Mouse (Mus musculus) stomach, postnatal 0 days (tissue): ENCODE measurements around the gene Car5b. TPM values are rescaled to one million over a fixed set of nuclear protein-coding genes. Genes with fewer than 3 reads are reported as not detected.

Experiments used
- ATAC-seq: fragments of 200-750 bp; cut with Nextera tagmentation; 2 replicates; pipeline ENCODE4 v1.8.0; 2017; ENCODE audit not compliant: low FRiP score, low TSS enrichment
- DNase-seq: peaks from one replicate; pipeline ENCODE4 v3.0.0-alpha.2; 2016; ENCODE audit warnings: low spot score
- H3K27ac ChIP-seq: fragments of 300-500 bp; sonication (generic); replicated peaks from 2 replicates; pipeline ENCODE4 v1.5.1; 2014; ENCODE audit warnings: mild to moderate bottlenecking, control low read depth
- H3K27me3 ChIP-seq: fragments of 300-500 bp; sonication (generic); 2 replicates; pipeline ENCODE4 v1.6.1; 2014; ENCODE audit warnings: low read length; ENCODE audit not compliant: control insufficient read depth, insufficient read depth
- H3K36me3 ChIP-seq: fragments of 300-500 bp; sonication (generic); 2 replicates; pipeline ENCODE4 v1.6.1; 2014; ENCODE audit warnings: low read length, mixed read lengths; ENCODE audit not compliant: control insufficient read depth, insufficient read depth
- H3K4me1 ChIP-seq: fragments of 300-500 bp; sonication (generic); replicated peaks from 2 replicates; pipeline ENCODE4 v1.6.1; 2014; ENCODE audit warnings: antibody characterized with exemption; ENCODE audit not compliant: control insufficient read depth, insufficient read depth
- H3K4me2 ChIP-seq: fragments of 300-500 bp; sonication (generic); replicated peaks from 2 replicates; pipeline ENCODE4 v1.6.1; 2014; ENCODE audit warnings: low read depth, mild to moderate bottlenecking, control low read depth, moderate library complexity
- H3K4me3 ChIP-seq: fragments of 300-500 bp; sonication (generic); 2 replicates; pipeline ENCODE4 v1.5.1; 2014; ENCODE audit warnings: low read depth, low read length, control low read depth
- H3K9ac ChIP-seq: fragments of 300-500 bp; sonication (generic); 2 replicates; pipeline ENCODE4 v1.6.1; 2014; ENCODE audit warnings: mild to moderate bottlenecking, low read length, control low read depth, mixed read lengths
- H3K9me3 ChIP-seq: fragments of 300-500 bp; sonication (generic); 2 replicates; pipeline ENCODE4 v1.6.1; 2016; ENCODE audit warnings: low read length; ENCODE audit not compliant: control insufficient read depth
- CTCF ChIP-seq: IDR thresholded peaks from 2 replicates; pipeline ENCODE4 v1.5.1; 2016; ENCODE audit warnings: antibody characterized with exemption, low read depth, mild to moderate bottlenecking, moderate library complexity
- EP300 ChIP-seq: optimal IDR thresholded peaks from 2 replicates; pipeline ENCODE3; 2016; ENCODE audit warnings: antibody characterized with exemption
- polyA plus RNA-seq: library from polyadenylated mRNA; unstranded; fragments of >200 nt; fragmentation: Nextera tagmentation; extraction: Ambion mirVana; gene quantifications from 2 replicates; pipeline ENCODE4 v1.2.1, GENCODE M21; 2015

Car5b gene
- polyA plus RNA-seq, 1 experiment from 2014 or later, result 3.8 TPM

DNA sequence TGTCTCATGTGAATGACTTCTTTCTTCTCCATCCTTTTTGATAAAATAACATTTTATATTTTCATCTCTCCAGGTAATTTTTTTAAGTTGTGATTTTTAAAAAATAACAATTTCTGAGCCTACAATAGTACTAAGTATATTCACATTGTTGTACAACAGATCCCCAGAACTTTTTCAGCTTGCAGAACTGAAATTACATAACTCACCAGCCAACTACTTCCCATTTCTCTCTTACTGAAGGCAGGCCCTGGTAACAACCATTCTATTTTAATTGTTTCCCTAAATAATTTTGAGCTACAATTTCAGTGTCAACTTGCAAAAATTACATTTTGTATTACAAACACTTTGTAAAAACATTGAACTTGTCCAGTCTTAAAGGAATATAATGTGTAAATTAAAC, 98.2 kb downstream of the Car5b start:
- no peak overlapping the region for H3K4me3 ChIP-seq
- ATAC-seq (no peak), DNase-seq (no peak)
- H3K27ac ChIP-seq, result no peak overlapping the region
- H3K27me3 ChIP-seq, result no peaks in the 10 kb centered on the region
- H3K4me1 ChIP-seq, result no peaks in the 10 kb centered on the region
- no peak overlapping the region for H3K4me2 ChIP-seq
- TF ChIP-seq CTCF (no peak), EP300 (no peak)
- no peak overlapping the region for H3K9ac ChIP-seq
- H3K9me3 ChIP-seq, result no peaks in the 10 kb centered on the region
- no peaks in the 10 kb centered on the region for H3K36me3 ChIP-seq

Other genes with a start within 250 kb of the Car5b start
- gene Ap1s2, start 119.0 kb downstream of the Car5b start, polyA plus RNA-seq, result 9.4 and 9.7 TPM in 2 replicates
- 34.8 and 40.3 TPM in 2 replicates for gene Zrsr2, start 69.3 kb downstream of the Car5b start, polyA plus RNA-seq
- gene Siah1b, start 48.5 kb upstream of the Car5b start, polyA plus RNA-seq, result 8.9 and 9.5 TPM in 2 replicates
- 1.5 and 1.7 TPM in 2 replicates for gene Cltrn, start 60.8 kb upstream of the Car5b start, polyA plus RNA-seq
- gene Ace2, start 111.3 kb upstream of the Car5b start, polyA plus RNA-seq, result 40.4 and 47.7 TPM in 2 replicates
- 0.51 and 0.52 TPM in 2 replicates for gene Bmx, start 230.2 kb upstream of the Car5b start, polyA plus RNA-seq
- gene Pir, start 241.4 kb upstream of the Car5b start, polyA plus RNA-seq, result 19.6 and 19.8 TPM in 2 replicates